Mouse (Mus musculus) midbrain, embryonic 13.5 days (tissue): ENCODE results near the gene Trim15. TPM values are rescaled to one million over a fixed set of nuclear protein-coding genes. Genes with fewer than 3 reads are reported as not detected.

Source experiments
- ATAC-seq: fragments of 200-750 bp; cut with Nextera tagmentation; 2 replicates; pipeline ENCODE4 v1.8.0; 2017; ENCODE audit warnings: mild to moderate bottlenecking, moderate TSS enrichment, moderate library complexity
- H3K27ac ChIP-seq: fragments of 300-500 bp; sonication (generic); 2 replicates; pipeline ENCODE4 v1.5.1; 2015; ENCODE audit warnings: inconsistent platforms, mild to moderate bottlenecking, moderate library complexity
- H3K27me3 ChIP-seq: fragments of 300-500 bp; sonication (generic); 2 replicates; pipeline ENCODE4 v1.6.1; 2015; ENCODE audit warnings: mild to moderate bottlenecking, inconsistent platforms
- H3K36me3 ChIP-seq: fragments of 300-500 bp; sonication (generic); 2 replicates; pipeline ENCODE4 v1.6.1; 2015; ENCODE audit warnings: mild to moderate bottlenecking, inconsistent platforms
- H3K4me1 ChIP-seq: fragments of 300-500 bp; sonication (generic); replicated peaks from 2 replicates; pipeline ENCODE4 v1.6.1; 2015; ENCODE audit warnings: inconsistent platforms
- H3K4me2 ChIP-seq: fragments of 300-500 bp; sonication (generic); replicated peaks from 2 replicates; pipeline ENCODE4 v1.6.1; 2015; ENCODE audit warnings: moderate library complexity, mild to moderate bottlenecking, inconsistent platforms
- H3K4me3 ChIP-seq: fragments of 300-500 bp; sonication (generic); replicated peaks from 2 replicates; pipeline ENCODE4 v1.5.1; 2015; ENCODE audit warnings: mild to moderate bottlenecking, inconsistent platforms
- H3K9ac ChIP-seq: fragments of 300-500 bp; sonication (generic); replicated peaks from 2 replicates; pipeline ENCODE4 v1.6.1; 2015; ENCODE audit warnings: mild to moderate bottlenecking, inconsistent platforms
- H3K9me3 ChIP-seq: fragments of 300-500 bp; sonication (generic); 2 replicates; pipeline ENCODE4 v1.6.1; 2016; ENCODE audit warnings: mild to moderate bottlenecking, inconsistent platforms
- WGBS: fragments of 180-500 bp; shearing (Covaris S2); methylation state at CpG from one replicate; pipeline ENCODE4 v1.1.7; 2015; 5-methylcytosine and 5-hydroxymethylcytosine counted together
- polyA plus RNA-seq: library from polyadenylated mRNA; unstranded; fragments of >200 nt; fragmentation: Nextera tagmentation; extraction: Ambion mirVana; gene quantifications from 2 replicates; pipeline ENCODE4 v1.2.1, GENCODE M21; 2015

Gene Trim15
- polyA plus RNA-seq, result 0.22 and 0.58 TPM in 2 replicates

DNA sequence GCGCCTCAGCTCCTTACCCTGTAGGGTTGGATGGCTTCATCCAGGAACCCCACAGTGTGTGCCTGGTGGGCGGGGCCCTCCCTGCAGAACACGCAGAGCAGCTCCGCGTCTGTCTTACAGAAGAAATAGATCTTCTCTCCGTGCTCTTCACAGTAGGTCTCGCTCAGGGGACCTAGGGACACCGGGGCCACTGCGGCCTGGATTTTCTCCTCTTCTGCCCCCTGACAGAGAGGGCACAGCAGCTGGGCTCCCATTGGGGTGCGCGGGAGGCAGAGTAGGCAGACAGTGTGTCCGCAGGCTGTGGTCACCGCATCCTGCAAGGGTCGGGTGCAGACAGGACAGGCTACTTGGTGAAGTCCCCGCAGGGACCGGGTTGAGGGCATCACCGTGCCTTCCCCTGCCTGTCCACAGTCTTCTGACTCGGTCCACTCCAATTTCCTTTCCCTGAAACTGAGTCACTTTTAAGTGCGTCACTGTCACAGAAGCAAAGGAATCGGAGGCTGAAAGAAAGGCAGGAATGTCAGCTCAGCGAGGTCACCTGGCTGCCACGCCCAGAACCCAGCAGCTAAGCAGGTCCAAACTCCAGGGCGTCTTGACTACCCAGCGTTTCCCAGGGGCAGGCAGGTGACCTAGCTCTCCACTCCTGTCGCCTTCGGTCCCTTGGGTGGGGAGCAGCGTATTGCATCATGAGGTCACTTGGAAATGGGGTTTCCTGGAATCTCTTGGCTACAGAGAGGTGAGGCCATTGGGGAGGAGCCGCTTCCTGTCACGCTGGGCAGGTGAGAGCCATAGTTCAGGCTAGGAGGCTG lies at the start of gene Trim15:
Trim15 (minus strand) TSS at position 492 of the 809 bp plus-strand sequence.
- Histone ChIP-seq H3K4me1 (peaks cover 7% of the 10 kb centered on the region), H3K4me3 (peak within 1 kb of the TSS; percentile 27), H3K27ac (no peak within 1 kb of the TSS), H3K9me3 (no peaks in the 10 kb centered on the region), H3K36me3 (no peaks in the 10 kb centered on the region), H3K27me3 (peaks cover 22% of the 10 kb centered on the region), H3K9ac (no peak within 1 kb of the TSS; the same call in 1 of the 2 replicates), H3K4me2 (peak within 1 kb of the TSS; percentile 50)
- 13% methylated on average over 29 of the region's 29 CpGs for WGBS
- peak; percentile 62; the same call in 1 of the 2 replicates for ATAC-seq

DNA sequence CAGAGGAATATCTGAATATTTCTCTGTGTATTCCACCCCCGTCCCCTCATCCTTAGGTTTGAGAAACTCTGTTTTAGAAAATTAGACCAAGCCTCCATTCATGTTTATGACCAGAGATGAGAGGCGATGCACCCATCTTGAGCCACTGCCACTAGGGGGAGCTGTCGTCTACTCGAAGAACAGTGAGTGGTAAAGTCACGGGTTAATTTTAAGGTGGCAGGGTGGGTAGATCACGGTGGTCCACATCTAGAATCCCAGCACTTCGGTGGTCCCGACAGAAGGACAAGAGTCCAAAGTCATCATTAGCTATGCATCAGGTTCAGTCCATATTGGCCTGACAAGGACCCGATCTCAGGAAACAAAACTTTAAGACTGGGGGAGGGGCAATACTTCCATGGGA lies 48.1 kb upstream of the Trim15 start:
- Histone ChIP-seq H3K9ac (no peak overlapping the region), H3K27ac (no peak overlapping the region), H3K4me3 (no peak overlapping the region), H3K9me3 (no peaks in the 10 kb centered on the region), H3K27me3 (no peaks in the 10 kb centered on the region), H3K4me2 (no peak overlapping the region), H3K36me3 (no peaks in the 10 kb centered on the region), H3K4me1 (no peaks in the 10 kb centered on the region)
- ATAC-seq, result peak; percentile 27; the same call in 1 of the 2 replicates
- 18% methylated on average over 9 of the region's 9 CpGs for WGBS

DNA sequence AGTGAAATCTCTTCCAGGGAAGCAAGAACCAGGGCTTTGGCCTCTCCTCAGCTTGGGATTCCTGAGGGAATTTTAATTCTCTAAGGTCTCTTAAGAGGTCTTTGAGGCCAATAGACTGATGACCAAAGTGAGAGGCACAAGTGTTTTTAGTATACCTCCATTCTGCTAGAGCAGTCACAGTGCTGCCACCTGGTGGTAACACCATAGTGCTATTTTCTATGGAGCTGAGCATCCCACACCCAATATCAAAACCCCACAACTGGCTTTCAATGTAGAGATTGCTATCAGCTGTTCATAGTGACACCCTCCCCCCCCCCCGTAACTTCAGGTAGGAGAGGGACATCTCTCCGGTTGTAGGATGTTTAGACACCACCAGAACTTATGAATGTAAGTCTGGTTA lies 47.1 kb upstream of the Trim15 start:
- no peak for ATAC-seq
- Histone ChIP-seq H3K9ac (no peak overlapping the region), H3K4me2 (no peak overlapping the region), H3K27me3 (no peaks in the 10 kb centered on the region), H3K36me3 (no peaks in the 10 kb centered on the region), H3K4me1 (no peaks in the 10 kb centered on the region), H3K4me3 (no peak overlapping the region), H3K27ac (no peak overlapping the region), H3K9me3 (no peaks in the 10 kb centered on the region)
- WGBS, result 17% methylated on average over 2 of the region's 2 CpGs

DNA sequence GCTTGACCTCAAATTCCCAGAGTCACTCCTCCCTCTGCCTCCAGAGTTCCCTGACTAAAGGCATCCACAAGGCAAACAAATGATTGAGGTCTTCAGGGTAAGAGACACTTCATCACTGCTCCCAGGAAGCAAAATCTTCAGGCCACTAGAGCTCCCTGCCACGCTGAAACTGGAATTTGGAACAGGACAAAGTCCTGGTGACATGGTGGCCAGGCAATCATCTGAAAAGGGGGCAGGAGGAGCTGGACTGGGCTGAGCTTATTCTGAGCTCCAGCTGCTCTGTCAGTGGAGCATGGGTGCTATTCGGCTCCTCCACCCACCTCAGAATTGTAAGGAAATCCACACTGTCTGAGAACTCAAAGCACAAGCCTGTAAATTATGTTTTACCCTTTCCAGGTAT lies 45.0 kb upstream of the Trim15 start:
- Histone ChIP-seq H3K4me3 (no peak overlapping the region), H3K4me2 (no peak overlapping the region), H3K4me1 (no peaks in the 10 kb centered on the region), H3K9me3 (no peaks in the 10 kb centered on the region), H3K9ac (no peak overlapping the region), H3K36me3 (no peaks in the 10 kb centered on the region), H3K27ac (no peak overlapping the region), H3K27me3 (no peaks in the 10 kb centered on the region)
- ATAC-seq, result no peak
- WGBS, result 63% methylated on average over 2 of the region's 2 CpGs

DNA sequence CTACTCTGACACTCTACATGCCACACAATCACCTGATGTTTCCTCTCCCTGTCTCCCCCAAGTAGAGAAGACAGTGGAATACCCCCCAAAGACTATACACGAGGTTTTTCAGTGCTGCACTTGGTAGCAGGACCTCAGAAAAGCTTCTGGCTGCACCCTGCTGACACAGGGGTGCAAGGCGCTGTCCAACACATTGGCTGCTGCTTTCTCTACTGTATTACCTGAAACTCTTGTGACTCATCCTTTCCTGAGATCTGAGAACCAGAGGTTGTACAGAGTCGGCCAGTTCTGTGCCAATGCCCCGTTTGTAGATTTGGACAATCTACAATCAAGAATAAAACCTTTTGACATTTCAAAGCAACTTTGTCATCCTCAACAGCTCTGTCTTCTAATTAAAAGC lies 42.8 kb upstream of the Trim15 start:
- no peak overlapping the region for H3K9ac ChIP-seq
- no peak overlapping the region for H3K4me3 ChIP-seq
- no peaks in the 10 kb centered on the region for H3K27me3 ChIP-seq
- H3K36me3 ChIP-seq, result no peaks in the 10 kb centered on the region
- WGBS, result 64% methylated on average over 4 of the region's 4 CpGs
- no peak for ATAC-seq
- no peak overlapping the region for H3K27ac ChIP-seq
- H3K4me2 ChIP-seq, result no peak overlapping the region
- no peaks in the 10 kb centered on the region for H3K9me3 ChIP-seq
- H3K4me1 ChIP-seq, result no peaks in the 10 kb centered on the region

DNA sequence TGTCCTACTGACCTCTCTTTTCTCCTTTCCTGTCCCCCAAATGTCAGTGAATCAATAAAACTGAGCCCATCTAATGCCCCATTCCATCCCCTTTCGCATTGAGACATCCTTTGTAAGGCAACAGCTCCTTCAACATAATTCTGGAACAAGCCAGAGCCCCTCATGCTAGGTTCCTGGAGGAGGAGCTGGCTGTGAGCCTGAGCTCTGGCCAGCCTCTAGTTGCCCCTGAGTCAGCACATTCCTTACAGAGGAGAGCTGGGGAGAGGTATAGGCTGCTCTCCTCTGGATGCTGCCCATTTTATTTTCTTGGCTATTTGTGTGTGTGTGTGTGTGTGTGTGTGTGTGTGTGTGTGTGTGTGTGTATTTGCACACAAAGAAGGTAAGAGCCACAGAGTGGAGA lies 41.2 kb upstream of the Trim15 start:
- WGBS, result 68% methylated on average over 1 of the region's 1 CpGs
- H3K36me3 ChIP-seq, result no peaks in the 10 kb centered on the region
- H3K4me2 ChIP-seq, result no peak overlapping the region
- ATAC-seq, result no peak
- no peak overlapping the region for H3K4me3 ChIP-seq
- H3K9ac ChIP-seq, result no peak overlapping the region
- H3K27me3 ChIP-seq, result no peaks in the 10 kb centered on the region
- H3K9me3 ChIP-seq, result no peaks in the 10 kb centered on the region
- no peaks in the 10 kb centered on the region for H3K4me1 ChIP-seq
- H3K27ac ChIP-seq, result no peak overlapping the region

DNA sequence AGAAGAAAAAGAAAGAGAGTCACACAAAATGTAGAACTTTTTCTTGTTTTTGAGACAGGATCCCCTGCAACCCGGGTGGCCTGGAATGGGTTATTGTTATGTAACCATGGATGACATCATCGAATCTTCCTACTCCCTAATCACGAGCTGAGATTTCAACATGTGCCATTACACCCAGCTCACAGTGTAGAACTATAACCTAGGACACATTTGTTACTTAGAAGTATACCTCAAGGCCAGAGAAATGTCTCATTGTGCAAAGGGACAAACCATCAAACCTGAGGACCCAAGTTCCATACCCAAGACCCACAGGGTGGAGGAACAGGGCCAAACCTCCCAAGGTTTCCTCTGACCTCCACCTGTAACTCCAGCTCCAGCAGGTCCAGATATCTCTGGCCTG lies 36.6 kb upstream of the Trim15 start:
- no peaks in the 10 kb centered on the region for H3K4me1 ChIP-seq
- H3K36me3 ChIP-seq, result no peaks in the 10 kb centered on the region
- ATAC-seq, result no peak
- H3K9ac ChIP-seq, result no peak overlapping the region
- no peaks in the 10 kb centered on the region for H3K9me3 ChIP-seq
- H3K4me3 ChIP-seq, result no peak overlapping the region
- H3K27me3 ChIP-seq, result no peaks in the 10 kb centered on the region
- 78% methylated on average over 3 of the region's 3 CpGs for WGBS
- no peak overlapping the region for H3K27ac ChIP-seq
- H3K4me2 ChIP-seq, result no peak overlapping the region

DNA sequence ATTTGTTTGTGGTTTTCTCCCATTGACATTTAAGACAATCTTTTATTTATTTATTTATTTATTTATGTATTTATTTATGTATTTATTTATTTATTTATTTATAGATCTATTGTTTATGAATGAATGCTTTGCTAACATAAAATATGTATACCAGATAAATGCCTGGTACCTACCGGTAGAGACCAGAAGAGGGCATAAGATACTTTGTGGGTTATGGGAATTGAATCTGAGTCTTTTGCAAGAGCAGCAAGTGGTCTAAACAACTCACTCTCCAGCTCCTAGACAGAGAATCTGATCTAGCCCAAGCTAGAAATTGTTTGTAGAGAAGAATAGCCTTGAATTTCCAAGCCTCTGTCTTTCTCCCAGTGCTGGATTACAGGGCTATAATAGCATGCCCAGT lies 33.7 kb upstream of the Trim15 start:
- no peaks in the 10 kb centered on the region for H3K4me1 ChIP-seq
- no peak overlapping the region for H3K4me3 ChIP-seq
- no peak overlapping the region for H3K27ac ChIP-seq
- WGBS, result 41% methylated on average over 1 of the region's 1 CpGs
- H3K9ac ChIP-seq, result no peak overlapping the region
- no peak overlapping the region for H3K4me2 ChIP-seq
- H3K9me3 ChIP-seq, result no peaks in the 10 kb centered on the region
- no peak for ATAC-seq
- H3K27me3 ChIP-seq, result no peaks in the 10 kb centered on the region
- no peaks in the 10 kb centered on the region for H3K36me3 ChIP-seq

DNA sequence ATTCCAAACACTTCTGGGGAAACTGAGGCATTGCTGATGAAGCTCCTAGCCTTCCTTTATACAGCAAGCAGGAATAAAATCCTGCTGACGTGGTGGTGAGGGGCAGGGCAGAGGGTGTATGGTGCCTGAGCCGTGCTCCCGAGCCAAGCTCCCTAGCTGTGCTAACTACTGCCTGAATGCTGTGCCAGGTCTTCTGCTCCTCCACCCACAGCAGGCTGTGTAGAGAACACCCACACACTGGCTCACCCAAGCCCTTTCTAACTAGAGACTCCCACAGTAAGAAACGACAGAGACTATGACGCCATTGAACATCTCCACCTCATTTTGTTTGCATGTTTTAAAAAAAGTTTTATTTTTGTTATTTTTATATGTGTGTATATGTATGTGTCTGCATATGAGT lies 33.0 kb upstream of the Trim15 start:
- Histone ChIP-seq H3K4me3 (no peak overlapping the region), H3K36me3 (no peaks in the 10 kb centered on the region), H3K9ac (no peak overlapping the region), H3K9me3 (no peaks in the 10 kb centered on the region), H3K4me1 (no peaks in the 10 kb centered on the region), H3K27me3 (no peaks in the 10 kb centered on the region), H3K4me2 (no peak overlapping the region), H3K27ac (no peak overlapping the region)
- 92% methylated on average over 5 of the region's 5 CpGs for WGBS
- no peak for ATAC-seq

DNA sequence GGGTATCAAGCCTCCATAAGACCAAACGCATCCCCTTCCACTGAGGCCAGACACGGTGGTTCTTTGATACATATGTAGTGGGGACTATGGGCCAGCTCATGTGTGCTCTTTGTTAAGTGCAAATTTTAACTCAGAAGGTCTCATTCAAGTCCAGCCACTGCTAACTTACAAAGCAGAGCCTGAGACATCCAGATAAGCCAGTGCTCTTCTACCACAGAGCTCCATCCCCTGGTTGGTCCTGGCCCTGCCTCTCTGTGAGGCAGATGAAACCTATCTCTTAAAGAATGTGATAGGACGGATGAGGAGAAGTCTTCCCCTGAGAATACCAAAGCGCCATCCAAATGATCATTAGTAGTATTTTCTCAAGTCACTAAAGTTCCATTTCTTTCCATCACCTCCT lies 32.4 kb upstream of the Trim15 start:
- WGBS, result 86% methylated on average over 4 of the region's 4 CpGs
- H3K27ac ChIP-seq, result no peak overlapping the region

DNA sequence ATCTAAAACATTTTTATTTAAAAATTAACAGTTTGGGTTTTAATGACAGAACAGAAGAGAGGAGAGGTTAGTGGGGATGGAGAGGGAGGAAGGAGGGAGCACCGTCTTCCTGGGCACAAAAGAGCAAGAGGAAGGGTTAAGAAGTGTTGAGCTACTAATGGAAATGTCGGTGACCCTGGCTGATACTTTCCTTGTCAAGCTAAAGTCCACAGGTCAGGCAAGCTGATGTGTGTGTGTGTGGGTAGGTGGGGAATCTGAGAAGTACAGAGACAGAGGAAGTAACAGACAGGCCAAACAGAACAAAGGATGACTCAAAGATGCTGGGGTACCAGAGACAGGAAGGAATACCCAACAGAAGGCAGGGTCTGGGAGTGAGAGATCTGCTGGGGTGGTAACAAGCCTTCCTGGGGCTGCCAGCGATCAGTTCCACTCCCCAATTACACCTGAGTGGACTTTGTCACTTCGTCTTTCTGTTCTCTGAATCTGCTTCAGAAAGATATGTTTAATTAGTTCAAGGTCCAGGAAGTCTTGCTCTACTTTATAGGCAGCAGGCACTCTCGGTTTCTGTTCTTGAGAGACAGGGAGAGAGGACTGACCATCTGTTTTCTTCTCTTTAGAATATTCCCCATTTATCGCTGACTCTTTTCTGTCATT lies 30.7 kb upstream of the Trim15 start, which contains the start of gene Trim31:
Trim31 (plus strand) TSS at position 567 of the 654 bp plus-strand sequence.
- Histone ChIP-seq H3K4me2 (no peak within 1 kb of the TSS), H3K4me3 (no peak within 1 kb of the TSS), H3K36me3 (no peaks in the 10 kb centered on the region), H3K27ac (no peak within 1 kb of the TSS), H3K9me3 (no peaks in the 10 kb centered on the region), H3K4me1 (no peaks in the 10 kb centered on the region), H3K9ac (no peak within 1 kb of the TSS), H3K27me3 (no peaks in the 10 kb centered on the region)
- no peak for ATAC-seq
- WGBS, result 71% methylated on average over 6 of the region's 6 CpGs

More for the DNA sequence above, 32.4 kb upstream of the Trim15 start:
- no peaks in the 10 kb centered on the region for H3K27me3 ChIP-seq
- no peaks in the 10 kb centered on the region for H3K9me3 ChIP-seq
- H3K36me3 ChIP-seq, result no peaks in the 10 kb centered on the region
- H3K9ac ChIP-seq, result no peak overlapping the region
- no peaks in the 10 kb centered on the region for H3K4me1 ChIP-seq
- ATAC-seq, result no peak
- no peak overlapping the region for H3K4me2 ChIP-seq
- H3K4me3 ChIP-seq, result no peak overlapping the region

DNA sequence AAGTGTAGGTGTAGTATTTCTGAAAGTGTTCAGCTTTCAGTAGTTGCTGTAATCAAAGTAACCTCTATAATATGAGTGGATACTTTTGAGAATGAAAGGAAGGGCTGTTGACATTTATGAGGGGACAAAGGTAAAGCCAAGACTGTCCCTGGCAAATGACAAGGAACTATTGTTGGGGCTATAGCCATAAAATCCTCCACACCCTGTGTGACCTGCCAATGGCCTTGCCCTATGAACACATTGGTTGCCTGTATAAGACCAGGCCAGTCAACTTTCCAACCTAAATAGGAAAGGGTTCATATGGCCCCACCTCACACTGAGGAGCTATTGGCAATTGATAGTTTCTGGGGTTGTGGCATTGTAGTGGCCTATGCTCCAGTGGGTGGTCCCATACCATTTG lies 30.1 kb upstream of the Trim15 start:
- Histone ChIP-seq H3K27ac (no peak overlapping the region), H3K4me2 (no peak overlapping the region), H3K4me1 (no peaks in the 10 kb centered on the region), H3K36me3 (no peaks in the 10 kb centered on the region), H3K9ac (no peak overlapping the region), H3K27me3 (no peaks in the 10 kb centered on the region), H3K9me3 (no peaks in the 10 kb centered on the region), H3K4me3 (no peak overlapping the region)
- ATAC-seq, result no peak
